In the genomic region with DNA sequence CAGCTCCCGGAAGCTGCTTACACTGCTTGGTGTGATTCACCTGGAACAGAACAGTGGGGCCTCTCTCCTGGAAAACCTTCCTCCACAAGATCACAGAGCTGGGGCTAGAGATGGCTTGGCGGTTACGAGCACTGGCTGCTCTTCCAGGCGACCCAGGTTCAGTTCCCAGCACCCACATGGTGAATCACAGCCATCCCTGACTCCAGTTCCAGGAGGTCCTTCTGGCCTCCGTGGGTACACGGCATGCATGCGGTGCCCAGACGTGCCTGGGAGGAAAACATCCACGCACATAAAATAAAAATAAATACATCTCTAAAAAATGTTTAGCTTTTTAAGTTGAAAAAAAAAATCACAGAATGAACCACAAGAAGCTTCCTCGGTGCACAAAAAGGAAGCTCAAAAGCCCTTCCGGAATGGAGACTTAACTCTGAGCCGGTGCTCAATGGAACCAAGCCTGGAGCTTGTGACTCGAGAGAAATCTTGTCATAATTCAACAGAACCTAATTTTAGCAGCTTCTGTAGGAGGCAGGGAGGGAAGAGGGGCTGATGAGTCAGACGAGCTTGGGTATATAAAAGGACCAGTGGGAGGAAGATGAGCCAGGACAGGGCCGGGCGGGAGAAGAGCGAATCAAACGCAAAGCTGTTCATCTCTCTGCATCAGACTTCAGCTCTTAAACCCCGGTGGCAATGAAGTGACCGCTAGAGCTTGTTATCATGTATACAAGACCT, we compare ENCODE assay signal across 13 mouse cellular contexts. TPM values are rescaled to one million over a fixed set of nuclear protein-coding genes. Genes with fewer than 3 reads are reported as not detected.
DNase-seq lines count a peak whose midpoint lies in the region; ATAC-seq and TF ChIP-seq lines count a peak whose summit lies in the region.
"Had no signal": no experiment of that assay in that cellular context is flagged by ENCODE, and none has a peak within 500 bp of the region (broad histone marks: within the 10 kb centered on the region; RNA-seq: fewer than 3 reads in every experiment).

No protein-coding gene starts in this region.

- H3K4me3 ChIP-seq in cortical plate, adult 2 months (ENCODE audit: insufficient read depth, low read length) = no peak overlapping the region
- H3K4me3 ChIP-seq: embryonic facial prominence, embryonic 15.5 days; neural tube, embryonic 13.5 days had no signal

- ATAC-seq in cerebellum, adult (ENCODE audit: insufficient number of reproducible peaks, low FRiP score, low TSS enrichment) = no peak

- TF ChIP-seq POLR2A in cortical plate, adult 2 months (IDR thresholded peaks at IDR 0.05; ENCODE audit: extremely low read depth, insufficient read depth, low read length) = peak; percentile 95

- H3K27ac ChIP-seq in cortical plate, adult 2 months (ENCODE audit: insufficient read depth, low read length) = peak overlapping the region; percentile 73; the same call in 1 of the 2 replicates
- H3K27ac ChIP-seq: embryonic facial prominence, embryonic 15.5 days; neural tube, embryonic 13.5 days had no signal

- DNase-seq in heart, adult 9 months (ENCODE audit: low spot score in 2 of 2) = peak; percentile 38 to 44
- DNase-seq in heart, postnatal 36 days = no peak
- DNase-seq in layer of hippocampus, adult 9-11 months = peak; percentile 90
- peak; percentile 84 to 93 for DNase-seq in right cerebral cortex, postnatal 36 days (ENCODE audit: low spot score in 2 of 2)
- no peak for DNase-seq in kidney, adult 8-10 months
- no peak for DNase-seq in thymus, postnatal 25 days

- H3K4me1 ChIP-seq in cortical plate, adult 2 months (ENCODE audit: control insufficient read depth, insufficient read depth, low read length) = peaks cover 4% of the 10 kb centered on the region; the same call in 1 of the 2 replicates
- H3K4me1 ChIP-seq: embryonic facial prominence, embryonic 15.5 days; neural tube, embryonic 13.5 days had no signal

- intact Hi-C loops in heart, postnatal 36 days (cut with DNase I) = no loop called here

- TF ChIP-seq CTCF in cortical plate, adult 2 months (IDR thresholded peaks at IDR 0.05; ENCODE audit: extremely low read depth, insufficient read depth, low read length) = no peak

RNA-seq across cellular contexts. Expression of a gene that starts 35.4 kb away (rescaled TPM):
- total RNA-seq in heart, postnatal 36 days (2021) = not detected
- 2.8 and 3.6 TPM in 2 replicates for polyA plus RNA-seq in cortical plate, adult 2 months (2012; rRNA removed)
- total RNA-seq: hematopoietic stem cell, adult 5-6 weeks had no signal
- polyA plus RNA-seq: embryonic facial prominence, embryonic 15.5 days; lung, embryonic 16.5 days; neural tube, embryonic 13.5 days; stomach, embryonic 16.5 days had no signal

Comparison
In these comparisons a context has a peak if more than half of its experiments do, and no peak if none do; other contexts are left out.
1. DNase-seq: peak in heart, adult 9 months (2 of 2), layer of hippocampus, adult 9-11 months (single experiment) and right cerebral cortex, postnatal 36 days (2 of 2); none in heart, postnatal 36 days (0 of 2), kidney, adult 8-10 months (0 of 2) and thymus, postnatal 25 days (single experiment).